In the genomic region with DNA sequence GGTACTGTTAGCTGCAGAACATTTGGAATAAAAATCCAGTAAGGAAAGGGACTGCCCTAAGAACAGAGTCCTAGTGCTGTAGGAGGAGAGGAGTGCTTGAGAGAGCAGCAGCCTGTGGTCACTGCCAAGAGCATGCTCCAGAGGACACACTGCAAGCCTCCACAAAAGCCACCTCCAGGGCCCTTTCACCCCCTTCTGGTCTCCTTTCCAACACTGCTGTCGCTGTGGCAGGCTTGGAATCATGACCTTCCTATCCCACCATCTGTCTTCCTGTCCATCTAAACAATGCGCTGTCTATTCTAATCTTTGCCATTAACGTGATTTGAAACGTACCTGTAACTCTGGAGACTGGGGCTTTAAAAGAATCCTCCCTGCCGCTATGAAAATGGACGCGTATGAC, we compare ENCODE assay signal across 18 mouse cellular contexts. TPM values are rescaled to one million over a fixed set of nuclear protein-coding genes. Genes with fewer than 3 reads are reported as not detected.
DNase-seq lines count a peak whose midpoint lies in the region; ATAC-seq and TF ChIP-seq lines count a peak whose summit lies in the region.
"Had no signal": no experiment of that assay in that cellular context is flagged by ENCODE, and none has a peak within 500 bp of the region (broad histone marks: within the 10 kb centered on the region; RNA-seq: fewer than 3 reads in every experiment).

No protein-coding gene starts in this region.

- ATAC-seq in midbrain, postnatal 0 days (ENCODE audit: low FRiP score) = no peak
- no peak for ATAC-seq in midbrain, embryonic 14.5 days (ENCODE audit: low FRiP score, low TSS enrichment)
- ATAC-seq in erythroid progenitor cell, adult 5-6 weeks (replicated peaks; ENCODE audit: low FRiP score, poor library complexity, severe bottlenecking) = no peak
- ATAC-seq: intestine, embryonic 15.5 days had no signal

- TF ChIP-seq CTCF in midbrain, postnatal 0 days (IDR thresholded peaks at IDR 0.05) = no peak

- H3K27me3 ChIP-seq in heart, embryonic 10.5 days (ENCODE audit: insufficient read depth, poor library complexity, severe bottlenecking) = peaks cover 8% of the 10 kb centered on the region
- no peaks in the 10 kb centered on the region for H3K27me3 ChIP-seq in midbrain, postnatal 0 days (ENCODE audit: insufficient read depth, low read length)
- H3K27me3 ChIP-seq in midbrain, embryonic 14.5 days (ENCODE audit: control insufficient read depth, insufficient read depth, low read length) = no peaks in the 10 kb centered on the region
- H3K27me3 ChIP-seq: intestine, embryonic 15.5 days; limb, embryonic 12.5 days; neural tube, embryonic 12.5 days had no signal

- WGBS in heart, embryonic 10.5 days = 81% methylated on average over 7 of the region's 7 CpGs
- 54% methylated on average over 7 of the region's 7 CpGs for WGBS in midbrain, postnatal 0 days
- WGBS in midbrain, embryonic 14.5 days = 55% methylated on average over 7 of the region's 7 CpGs

- no peak overlapping the region for H3K4me2 ChIP-seq in midbrain, postnatal 0 days (ENCODE audit: low read depth, low read length, poor library complexity, severe bottlenecking)
- no peak overlapping the region for H3K4me2 ChIP-seq in midbrain, embryonic 14.5 days (ENCODE audit: low read length)
- H3K4me2 ChIP-seq: heart, embryonic 12.5 days; intestine, embryonic 15.5 days; limb, embryonic 12.5 days; liver, embryonic 13.5 days; neural tube, embryonic 12.5 days had no signal

- H3K9ac ChIP-seq in midbrain, postnatal 0 days (replicated peaks; ENCODE audit: low read length, poor library complexity, severe bottlenecking) = no peak overlapping the region
- no peak overlapping the region for H3K9ac ChIP-seq in midbrain, embryonic 14.5 days (replicated peaks; ENCODE audit: low read length)
- H3K9ac ChIP-seq: heart, embryonic 12.5 days; intestine, embryonic 15.5 days; limb, embryonic 12.5 days; liver, embryonic 13.5 days; neural tube, embryonic 12.5 days had no signal

- no peak overlapping the region for H3K4me3 ChIP-seq in heart, embryonic 10.5 days
- H3K4me3 ChIP-seq in midbrain, postnatal 0 days (ENCODE audit: low read depth, low read length) = no peak overlapping the region
- H3K4me3 ChIP-seq in midbrain, embryonic 14.5 days (replicated peaks; ENCODE audit: low read depth, low read length) = no peak overlapping the region
- H3K4me3 ChIP-seq: heart, embryonic 12.5 days; intestine, embryonic 15.5 days; layer of hippocampus, adult 2 months; limb, embryonic 12.5 days; liver, embryonic 13.5 days; neural tube, embryonic 12.5 days had no signal

- no peaks in the 10 kb centered on the region for H3K36me3 ChIP-seq in heart, embryonic 10.5 days
- H3K36me3 ChIP-seq in midbrain, postnatal 0 days (ENCODE audit: insufficient read depth, low read length) = no peaks in the 10 kb centered on the region
- no peaks in the 10 kb centered on the region for H3K36me3 ChIP-seq in midbrain, embryonic 14.5 days (ENCODE audit: control insufficient read depth, insufficient read depth, low read length)
- H3K36me3 ChIP-seq: intestine, embryonic 15.5 days; limb, embryonic 12.5 days; liver, embryonic 13.5 days; neural tube, embryonic 12.5 days had no signal

- H3K9me3 ChIP-seq in heart, embryonic 10.5 days = no peaks in the 10 kb centered on the region
- H3K9me3 ChIP-seq in midbrain, postnatal 0 days (ENCODE audit: low read length) = no peaks in the 10 kb centered on the region
- no peaks in the 10 kb centered on the region for H3K9me3 ChIP-seq in midbrain, embryonic 14.5 days (ENCODE audit: control insufficient read depth, low read length)
- H3K9me3 ChIP-seq: heart, embryonic 12.5 days; intestine, embryonic 15.5 days; limb, embryonic 12.5 days; liver, embryonic 13.5 days; neural tube, embryonic 12.5 days had no signal

- H3K27ac ChIP-seq in heart, embryonic 10.5 days = no peak overlapping the region
- H3K27ac ChIP-seq in midbrain, postnatal 0 days (ENCODE audit: low read depth, low read length) = no peak overlapping the region
- H3K27ac ChIP-seq in midbrain, embryonic 14.5 days (replicated peaks; ENCODE audit: low read depth, low read length) = no peak overlapping the region
- H3K27ac ChIP-seq: intestine, embryonic 15.5 days; kidney, postnatal 0 days; layer of hippocampus, adult 2 months; limb, embryonic 12.5 days; liver, embryonic 13.5 days; neural tube, embryonic 12.5 days had no signal

- DNase-seq in heart, embryonic 10.5 days (ENCODE audit: low spot score) = peak; percentile 45
- DNase-seq in heart, adult 18-20 months = no peak
- DNase-seq in midbrain, postnatal 0 days (ENCODE audit: low spot score) = peak; percentile 56
- DNase-seq in midbrain, embryonic 14.5 days = no peak
- peak; percentile 83 for DNase-seq in cerebellum, adult 9-11 months
- no peak for DNase-seq in gastrocnemius, adult 8-10 months (ENCODE audit: low spot score in 2 of 2)
- DNase-seq: adrenal gland, postnatal 25 days; gastrocnemius, postnatal 14 days; heart, postnatal 4 days; liver, embryonic 13.5 days; right cerebral cortex, postnatal 25 days had no signal

- peaks cover 20% of the 10 kb centered on the region for H3K4me1 ChIP-seq in heart, embryonic 10.5 days
- peaks cover 24% of the 10 kb centered on the region for H3K4me1 ChIP-seq in midbrain, postnatal 0 days (ENCODE audit: insufficient read depth, low read length)
- H3K4me1 ChIP-seq in midbrain, embryonic 14.5 days (ENCODE audit: control insufficient read depth, insufficient read depth, low read length) = peaks cover 42% of the 10 kb centered on the region
- H3K4me1 ChIP-seq: intestine, embryonic 15.5 days; liver, embryonic 13.5 days had no signal

RNA-seq across cellular contexts. Expression of a gene that starts 7.8 kb away (rescaled TPM):
- polyA plus RNA-seq in heart, embryonic 10.5 days (2016; fragmentation: Nextera tagmentation; extraction: Ambion mirVana) = 10.5 and 12.1 TPM in 2 replicates
- total RNA-seq in heart, adult 18-20 months (2021) = 1 to 10 TPM; 5.0 to 5.9 TPM
- total RNA-seq in midbrain, postnatal 0 days (2014; rRNA removed) = 127 and 136 TPM in 2 replicates
- 96.8 and 113 TPM in 2 replicates for polyA plus RNA-seq in midbrain, postnatal 0 days (2015; fragmentation: Nextera tagmentation; extraction: Ambion mirVana)
- polyA plus RNA-seq in midbrain, embryonic 14.5 days (2014; fragmentation: Nextera tagmentation; extraction: Ambion mirVana) = 88.0 and 104 TPM in 2 replicates
- 1 to 10 TPM in 2 of 4 experiments, under 1 TPM in 2; 0.80 to 1.7 (median 1.2) TPM for total RNA-seq in gastrocnemius, adult 8-10 months (2022)
- not detected in 2 replicates for total RNA-seq in erythroid progenitor cell, adult 5-6 weeks (2015; ENCODE audit: low replicate concordance)
- not detected in 2 replicates for total RNA-seq in erythroid progenitor cell, adult 5-6 weeks (2017; ENCODE audit: low replicate concordance)

RNA-seq across cellular contexts. Expression of a gene that starts 36.4 kb away (rescaled TPM):
- 10.3 and 11.9 TPM in 2 replicates for polyA plus RNA-seq in heart, embryonic 10.5 days (2016; fragmentation: Nextera tagmentation; extraction: Ambion mirVana)
- total RNA-seq in heart, adult 18-20 months (2021) = 1 to 10 TPM; 9.1 to 9.9 TPM
- total RNA-seq in midbrain, postnatal 0 days (2014; rRNA removed) = 14.9 and 17.0 TPM in 2 replicates
- 4.8 and 5.2 TPM in 2 replicates for polyA plus RNA-seq in midbrain, postnatal 0 days (2015; fragmentation: Nextera tagmentation; extraction: Ambion mirVana)
- polyA plus RNA-seq in midbrain, embryonic 14.5 days (2014; fragmentation: Nextera tagmentation; extraction: Ambion mirVana) = 11.1 and 15.8 TPM in 2 replicates
- 1 to 10 TPM; 3.3 to 4.8 (median 3.4) TPM for total RNA-seq in gastrocnemius, adult 8-10 months (2022)
- total RNA-seq in erythroid progenitor cell, adult 5-6 weeks (2015; ENCODE audit: low replicate concordance) = 1.4 and 1.7 TPM in 2 replicates
- total RNA-seq in erythroid progenitor cell, adult 5-6 weeks (2017; ENCODE audit: low replicate concordance) = 0.90 and 1.1 TPM in 2 replicates

RNA-seq across cellular contexts. Expression of a gene that starts 38.6 kb away (rescaled TPM):
- polyA plus RNA-seq in heart, embryonic 10.5 days (2016; fragmentation: Nextera tagmentation; extraction: Ambion mirVana) = 19.8 and 24.6 TPM in 2 replicates
- total RNA-seq in heart, adult 18-20 months (2021) = 10 to 100 TPM in 1 of 2 experiments, 1 to 10 TPM in 1; 8.9 to 11.6 TPM
- 5.6 and 8.2 TPM in 2 replicates for total RNA-seq in midbrain, postnatal 0 days (2014; rRNA removed)
- polyA plus RNA-seq in midbrain, postnatal 0 days (2015; fragmentation: Nextera tagmentation; extraction: Ambion mirVana) = 5.4 and 6.4 TPM in 2 replicates
- 4.3 and 8.1 TPM in 2 replicates for polyA plus RNA-seq in midbrain, embryonic 14.5 days (2014; fragmentation: Nextera tagmentation; extraction: Ambion mirVana)
- total RNA-seq in gastrocnemius, adult 8-10 months (2022) = 1 to 10 TPM; 3.8 to 5.3 (median 4.8) TPM
- total RNA-seq in erythroid progenitor cell, adult 5-6 weeks (2015; ENCODE audit: low replicate concordance) = not detected in 2 replicates
- 0.64 and 3.4 TPM in 2 replicates for total RNA-seq in erythroid progenitor cell, adult 5-6 weeks (2017; ENCODE audit: low replicate concordance)

Comparison
In these comparisons a context has a peak if more than half of its experiments do, and no peak if none do; other contexts are left out.
1. DNase-seq: peak in heart, embryonic 10.5 days (single experiment), midbrain, postnatal 0 days (single experiment) and cerebellum, adult 9-11 months (single experiment); none in heart, adult 18-20 months (0 of 2), midbrain, embryonic 14.5 days (single experiment) and gastrocnemius, adult 8-10 months (0 of 2).
2. RNA of a gene that starts 7.8 kb away (total RNA-seq): 127 to 136 TPM in midbrain, postnatal 0 days; 5.0 to 5.9 TPM in heart, adult 18-20 months, 0.80 to 1.7 TPM in gastrocnemius, adult 8-10 months and not detected in erythroid progenitor cell, adult 5-6 weeks; every median in the first group is over 10 times any median in the second.